Mouse (Mus musculus) spleen, adult 2 months (tissue): ENCODE results near the gene Carns1. TPM values are rescaled to one million over a fixed set of nuclear protein-coding genes. Genes with fewer than 3 reads are reported as not detected.
A peak's percentile ranks its signal among the peaks of the same experiment; 100 is the strongest.

ENCODE experiments used
- DNase-seq, 2 experiments: peaks; one replicate each; pipeline versions ENCODE4 v3.0.0 to v3.0.0-alpha.2; 2012 to 2021; ENCODE audit warnings: low spot score in 2 of 2, low read depth in 1 of 2
- H3K27ac ChIP-seq: fragments of 200-500 bp; 2 replicates; pipeline ENCODE4 v1.5.1; 2012; ENCODE audit warnings: low read length, inconsistent platforms; ENCODE audit not compliant: insufficient read depth
- H3K27me3 ChIP-seq: fragments of 200-500 bp; 2 replicates; pipeline ENCODE4 v1.6.1; 2012; ENCODE audit warnings: mild to moderate bottlenecking, moderate library complexity, low read length, inconsistent platforms; ENCODE audit not compliant: control insufficient read depth, insufficient read depth
- H3K36me3 ChIP-seq: fragments of 200-500 bp; 2 replicates; pipeline ENCODE4 v1.6.1; 2012; ENCODE audit warnings: mild to moderate bottlenecking, low read length, inconsistent platforms; ENCODE audit not compliant: control insufficient read depth, insufficient read depth
- H3K4me1 ChIP-seq: fragments of 200-500 bp; 2 replicates; pipeline ENCODE4 v1.6.1; 2011; ENCODE audit warnings: inconsistent platforms; ENCODE audit not compliant: control insufficient read depth, insufficient read depth, insufficient read length
- H3K4me3 ChIP-seq: fragments of 200-500 bp; 2 replicates; pipeline ENCODE4 v1.5.1; 2011; ENCODE audit warnings: mild to moderate bottlenecking, inconsistent platforms; ENCODE audit not compliant: insufficient read depth, insufficient read length; ENCODE audit errors: extremely low read depth
- CTCF ChIP-seq: fragments of 200-500 bp; IDR thresholded peaks from 2 replicates; pipeline ENCODE4 v1.5.1; 2011; ENCODE audit warnings: mild to moderate bottlenecking, inconsistent platforms; ENCODE audit not compliant: insufficient read depth, insufficient read length, insufficient replicate concordance; ENCODE audit errors: extremely low read depth
- POLR2A ChIP-seq: fragments of 200-500 bp; IDR thresholded peaks from 2 replicates; pipeline ENCODE4 v1.6.1; 2011; ENCODE audit warnings: low read depth, low read length, inconsistent platforms
- WGBS: fragments of 180-500 bp; shearing (Covaris S2); methylation state at CpG from one replicate; pipeline ENCODE4 v1.1.7; 2018; 5-methylcytosine and 5-hydroxymethylcytosine counted together
- polyA plus RNA-seq: library from polyadenylated mRNA; depleted of rRNA; stranded (reverse); fragments of >200 nt; gene quantifications from 2 replicates; pipeline ENCODE4 v1.2.3, GENCODE M21; 2012

Carns1 gene
- polyA plus RNA-seq, 1 experiment, result 52.0 TPM

GRCm38 (mm10) chr19:4180411-4180810, 5.1 kb upstream of the Carns1 start:
- Histone ChIP-seq H3K36me3 (peaks cover 33% of the 10 kb centered on the region), H3K4me3 (no peak overlapping the region), H3K4me1 (peaks cover 27% of the 10 kb centered on the region), H3K27me3 (no peaks in the 10 kb centered on the region), H3K27ac (no peak overlapping the region)
- DNase-seq, result no peak
- TF ChIP-seq CTCF (no peak), POLR2A (no peak)
- 93% methylated on average over 7 of the region's 7 CpGs for WGBS

GRCm38 (mm10) chr19:4172925-4173324, 2.4 kb downstream of the Carns1 start:
- TF ChIP-seq CTCF, result no peak
- TF ChIP-seq POLR2A, result no peak
- H3K27me3 ChIP-seq, result no peaks in the 10 kb centered on the region
- no peaks in the 10 kb centered on the region; the same call in 1 of the 2 replicates for H3K36me3 ChIP-seq
- WGBS, result 89% methylated on average over 11 of the region's 11 CpGs
- peaks cover 27% of the 10 kb centered on the region for H3K4me1 ChIP-seq
- DNase-seq, result no peak
- no peak overlapping the region for H3K4me3 ChIP-seq
- H3K27ac ChIP-seq, result no peak overlapping the region

GRCm38 (mm10) chr19:4171393-4172290, 3.6 kb downstream of the Carns1 start:
- Histone ChIP-seq H3K27me3 (no peaks in the 10 kb centered on the region), H3K4me3 (no peak overlapping the region), H3K4me1 (peaks cover 27% of the 10 kb centered on the region), H3K36me3 (no peaks in the 10 kb centered on the region; the same call in 1 of the 2 replicates), H3K27ac (peak overlapping the region; percentile 65)
- 31% methylated on average over 13 of the region's 13 CpGs for WGBS
- DNase-seq, result no peak
- no peak for TF ChIP-seq CTCF
- TF ChIP-seq POLR2A, result no peak

GRCm38 (mm10) chr19:4170723-4171392, 4.4 kb downstream of the Carns1 start:
- no peak overlapping the region for H3K4me3 ChIP-seq
- H3K27ac ChIP-seq, result peak overlapping the region; percentile 65
- peaks cover 27% of the 10 kb centered on the region for H3K4me1 ChIP-seq
- no peak for TF ChIP-seq POLR2A
- no peak for TF ChIP-seq CTCF
- 77% methylated on average over 10 of the region's 10 CpGs for WGBS
- no peak for DNase-seq
- H3K36me3 ChIP-seq, result no peaks in the 10 kb centered on the region
- no peaks in the 10 kb centered on the region for H3K27me3 ChIP-seq

- DNase-seq, result no peak
- TF ChIP-seq POLR2A (no peak), CTCF (no peak)
- peak overlapping the region; percentile 57 for H3K4me3 ChIP-seq
- H3K4me1 ChIP-seq, result peaks cover 27% of the 10 kb centered on the region
- H3K27ac ChIP-seq, result peak overlapping the region; percentile 91
- H3K27me3 ChIP-seq, result no peaks in the 10 kb centered on the region
- H3K36me3 ChIP-seq, result no peaks in the 10 kb centered on the region
- 7% methylated on average over 27 of the region's 27 CpGs for WGBS
These were observed 5.5 kb downstream of the Carns1 start for GRCm38 (mm10) chr19:4169810-4170209.

GRCm38 (mm10) chr19:4169378-4169784, 5.9 kb downstream of the Carns1 start:
- Histone ChIP-seq H3K4me1 (peaks cover 27% of the 10 kb centered on the region), H3K4me3 (peak overlapping the region; percentile 57), H3K27ac (peak overlapping the region; percentile 91), H3K27me3 (no peaks in the 10 kb centered on the region), H3K36me3 (no peaks in the 10 kb centered on the region)
- 1% methylated on average over 43 of the region's 43 CpGs for WGBS
- peak; percentile 95 to 99 for DNase-seq
- peak; percentile 93 for TF ChIP-seq POLR2A
- peak; percentile 81 for TF ChIP-seq CTCF
